Mouse (Mus musculus) frontal cortex, postnatal 14 days (tissue): ENCODE results near the gene Rab25.
"Not testable (repeated sequence)": the region's sequence is repeated elsewhere in the genome, so short reads cannot be mapped to it uniquely, and the experiment has no call there.

Experiments
- DNase-seq, 2 experiments: peaks; one replicate each; pipeline ENCODE4 v3.0.0; 2022; ENCODE audit warnings: low spot score in 2 of 2

Gene Rab25

GRCm38 (mm10) chr3:88548180-88548917 is at the start of gene Rab25:
Gene Rab25 (minus strand): TSS chr3:88548300.
- DNase-seq, result no peak

GRCm38 (mm10) chr3:88596547-88596946 is 48.4 kb upstream of the Rab25 start:
- not testable (repeated sequence) for DNase-seq

- no peak for DNase-seq
Measured at GRCm38 (mm10) chr3:88593893-88594580, 45.9 kb upstream of the Rab25 start.

- no peak for DNase-seq
Measured at GRCm38 (mm10) chr3:88592942-88593576, 45.0 kb upstream of the Rab25 start.

GRCm38 (mm10) chr3:88591950-88592731 is 44.0 kb upstream of the Rab25 start:
- DNase-seq, result no peak

GRCm38 (mm10) chr3:88591044-88591443 is 42.9 kb upstream of the Rab25 start:
- DNase-seq, result no peak

- no peak for DNase-seq
Measured at GRCm38 (mm10) chr3:88590246-88590645, 42.1 kb upstream of the Rab25 start.

- no peak for DNase-seq
Measured at GRCm38 (mm10) chr3:88586640-88587039, 38.5 kb upstream of the Rab25 start.

GRCm38 (mm10) chr3:88585769-88586168 is 37.7 kb upstream of the Rab25 start:
- DNase-seq, result no peak

- DNase-seq, result peak; percentile 64 to 67
Measured at GRCm38 (mm10) chr3:88579454-88580117, 31.5 kb upstream of the Rab25 start.

- no peak for DNase-seq
Measured at GRCm38 (mm10) chr3:88578498-88579424, 30.7 kb upstream of the Rab25 start.

- DNase-seq, result not testable (repeated sequence)
Measured at GRCm38 (mm10) chr3:88577846-88578245, 29.7 kb upstream of the Rab25 start.

- DNase-seq, result no peak
Measured at GRCm38 (mm10) chr3:88575540-88575939, 27.4 kb upstream of the Rab25 start, which contains the start of gene Ssr2. Gene Ssr2 (plus strand): TSS chr3:88575876.

GRCm38 (mm10) chr3:88573810-88574209 is 25.7 kb upstream of the Rab25 start:
- no peak for DNase-seq

GRCm38 (mm10) chr3:88572835-88573234 is 24.7 kb upstream of the Rab25 start:
- DNase-seq, result no peak

GRCm38 (mm10) chr3:88571856-88572255 is 23.8 kb upstream of the Rab25 start:
- DNase-seq, result no peak

GRCm38 (mm10) chr3:88570341-88570740 is 22.2 kb upstream of the Rab25 start:
- DNase-seq, result no peak

GRCm38 (mm10) chr3:88569694-88570093 is 21.6 kb upstream of the Rab25 start:
- no peak for DNase-seq

- DNase-seq, result no peak
Measured at GRCm38 (mm10) chr3:88569093-88569492, 21.0 kb upstream of the Rab25 start.

- no peak for DNase-seq
Measured at GRCm38 (mm10) chr3:88568615-88569014, 20.5 kb upstream of the Rab25 start.
